Mouse (Mus musculus) kidney, postnatal 25 days (tissue): ENCODE data around the gene Sfr1.

Experiments
- DNase-seq, 2 experiments: peaks; one replicate each; pipeline ENCODE4 v3.0.0; 2021; ENCODE audit warnings: mixed read lengths in 2 of 2

Gene Sfr1

DNA sequence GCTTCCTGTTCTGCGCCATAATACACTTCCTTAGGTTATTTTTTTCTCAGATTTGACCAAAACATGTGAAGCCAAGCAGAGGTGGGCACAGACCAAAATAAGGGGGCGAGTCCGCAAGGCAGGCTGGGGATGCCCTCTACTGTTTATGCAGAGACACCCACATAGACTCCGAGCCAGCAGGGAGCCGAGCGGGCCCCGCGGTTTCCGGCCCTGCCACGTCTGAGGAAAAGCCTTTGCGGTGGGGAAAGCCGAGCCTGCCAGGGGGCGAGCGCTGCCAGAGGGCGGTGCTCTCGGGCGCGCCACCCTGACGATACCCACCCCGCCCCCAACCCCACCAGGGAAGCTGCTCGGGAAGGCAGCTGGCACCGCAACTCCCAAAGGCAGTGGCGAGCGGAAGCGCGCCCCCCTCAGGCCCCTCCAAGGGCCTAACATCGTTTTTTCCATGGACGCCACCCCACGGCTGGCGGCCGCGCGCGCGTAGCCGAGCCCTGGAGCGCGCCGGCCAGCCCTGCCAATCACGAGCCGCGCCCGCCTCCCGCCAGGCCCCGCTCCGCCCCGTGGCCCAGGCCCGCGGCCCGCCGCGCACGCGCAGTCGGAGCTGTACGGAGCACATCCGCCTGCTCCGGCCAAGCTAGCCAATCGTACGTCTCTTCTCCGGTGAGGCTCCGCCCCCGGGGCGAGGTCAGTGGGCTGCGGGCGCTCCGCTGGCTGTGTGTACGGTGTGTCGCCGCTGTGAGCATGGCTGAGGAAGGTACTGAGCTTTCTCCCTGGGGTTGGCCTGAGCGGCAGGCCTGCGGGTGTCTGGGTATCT, at the start of gene Sfr1:
Gene Sfr1 (plus strand): TSS at position 612 of the 811 bp plus-strand sequence.
- peak; percentile 99 to 100 for DNase-seq

GRCm38 (mm10) chr19:47689592-47689991, 41.9 kb upstream of the Sfr1 start:
- no peak for DNase-seq

DNA sequence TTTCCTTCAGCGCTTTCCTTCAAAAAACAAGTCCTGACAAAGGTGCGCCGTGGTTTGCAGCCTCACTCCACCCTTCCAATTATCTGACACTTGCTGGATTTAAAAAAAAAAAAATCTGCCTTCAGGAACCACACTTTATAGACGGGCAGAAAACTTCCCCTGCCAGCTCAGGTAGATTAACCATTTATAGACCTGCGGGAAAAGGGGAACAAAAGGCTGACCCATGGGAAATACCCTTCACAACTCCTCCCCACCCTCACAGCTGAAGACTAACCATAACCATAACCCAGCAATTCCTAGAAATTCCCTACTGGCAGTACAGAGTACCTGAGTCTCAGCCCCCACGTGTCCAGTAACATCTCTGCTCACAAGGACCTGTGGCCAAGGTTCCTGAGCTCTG, 39.5 kb upstream of the Sfr1 start, which contains the start of gene Col17a1:
Gene Col17a1 (minus strand): TSS at position 101 of the 400 bp plus-strand sequence.
- no peak for DNase-seq

GRCm38 (mm10) chr19:47695725-47696124, 35.8 kb upstream of the Sfr1 start:
- DNase-seq = no peak

DNA sequence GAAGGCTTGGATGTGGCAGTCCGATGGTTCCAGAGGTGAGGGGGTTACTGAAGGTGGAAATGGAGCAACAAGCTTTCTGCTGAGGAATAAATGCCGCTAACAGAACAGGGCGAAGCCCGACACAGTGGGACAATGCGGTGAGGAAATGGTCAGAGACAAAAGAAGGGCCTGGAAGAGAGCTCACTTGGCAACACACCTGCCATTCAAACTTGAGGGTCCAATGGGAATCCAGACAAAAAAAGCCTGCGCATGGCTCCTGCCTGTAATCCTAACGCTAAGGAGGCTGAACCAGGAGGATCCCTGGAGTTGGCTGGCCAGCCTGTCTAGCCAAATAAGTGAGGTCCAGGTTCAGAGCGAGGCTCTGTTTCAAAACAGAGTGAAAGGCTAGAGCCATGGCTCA, 35.1 kb upstream of the Sfr1 start:
- no peak for DNase-seq

- DNase-seq = no peak
Measured at GRCm38 (mm10) chr19:47697067-47697466, 34.4 kb upstream of the Sfr1 start.

DNA sequence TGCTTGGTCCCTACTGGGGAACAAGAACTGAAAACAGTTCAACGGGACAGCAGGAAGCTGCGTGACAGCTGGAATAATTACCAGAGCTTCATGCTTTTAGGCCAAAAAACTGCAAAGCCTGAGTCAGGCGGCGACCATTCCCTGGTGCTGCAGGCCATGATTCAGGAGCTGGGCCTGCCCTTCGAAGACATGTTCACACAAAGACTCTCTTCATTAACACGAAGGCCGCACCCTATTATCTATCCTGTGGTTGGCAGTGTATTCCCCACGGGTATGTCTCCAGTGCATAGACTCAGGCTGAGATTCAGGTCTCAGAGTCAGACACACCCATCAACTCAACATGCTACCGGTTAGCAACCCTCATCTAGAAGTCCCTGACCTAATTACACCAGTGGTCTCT, 33.2 kb upstream of the Sfr1 start:
- no peak for DNase-seq

DNA sequence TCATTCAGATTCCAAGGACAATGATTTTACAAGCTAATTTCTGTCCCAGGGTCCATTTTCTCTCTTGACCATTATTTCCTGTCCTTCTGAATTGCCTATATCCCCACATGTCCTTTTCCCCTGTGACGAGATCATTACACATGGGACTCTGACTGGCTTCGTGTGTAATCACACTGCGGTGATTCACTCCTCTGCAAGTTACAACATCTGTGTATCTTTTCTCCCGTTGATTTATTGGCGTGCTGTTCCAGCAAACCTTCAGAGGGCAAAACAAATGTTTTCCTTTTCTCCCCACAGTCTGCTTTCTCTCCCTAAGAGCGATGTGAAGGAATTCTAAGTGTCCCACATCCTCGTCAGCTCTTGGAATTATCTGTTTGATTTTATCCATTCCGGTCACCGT, 31.7 kb upstream of the Sfr1 start:
- DNase-seq = no peak

DNA sequence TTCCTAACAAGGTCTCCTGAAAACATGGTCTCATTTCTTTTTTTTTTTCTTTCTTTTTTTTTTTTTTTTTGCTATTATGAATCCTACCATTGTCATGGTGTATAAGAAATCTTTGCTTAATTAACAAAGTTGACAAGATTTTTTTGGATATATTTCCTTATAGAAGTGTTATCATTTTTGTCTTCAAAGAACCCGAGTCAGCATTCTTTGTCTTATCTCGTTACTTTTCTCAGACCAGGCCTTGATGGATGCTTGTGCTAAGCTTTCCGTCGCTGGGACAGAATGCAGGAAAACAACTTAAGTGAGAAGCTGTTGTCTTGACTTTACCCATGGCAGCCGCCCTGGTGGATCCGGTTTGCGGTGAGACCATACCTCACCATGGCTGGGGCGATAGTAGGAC, 31.0 kb upstream of the Sfr1 start:
- no peak for DNase-seq

DNA sequence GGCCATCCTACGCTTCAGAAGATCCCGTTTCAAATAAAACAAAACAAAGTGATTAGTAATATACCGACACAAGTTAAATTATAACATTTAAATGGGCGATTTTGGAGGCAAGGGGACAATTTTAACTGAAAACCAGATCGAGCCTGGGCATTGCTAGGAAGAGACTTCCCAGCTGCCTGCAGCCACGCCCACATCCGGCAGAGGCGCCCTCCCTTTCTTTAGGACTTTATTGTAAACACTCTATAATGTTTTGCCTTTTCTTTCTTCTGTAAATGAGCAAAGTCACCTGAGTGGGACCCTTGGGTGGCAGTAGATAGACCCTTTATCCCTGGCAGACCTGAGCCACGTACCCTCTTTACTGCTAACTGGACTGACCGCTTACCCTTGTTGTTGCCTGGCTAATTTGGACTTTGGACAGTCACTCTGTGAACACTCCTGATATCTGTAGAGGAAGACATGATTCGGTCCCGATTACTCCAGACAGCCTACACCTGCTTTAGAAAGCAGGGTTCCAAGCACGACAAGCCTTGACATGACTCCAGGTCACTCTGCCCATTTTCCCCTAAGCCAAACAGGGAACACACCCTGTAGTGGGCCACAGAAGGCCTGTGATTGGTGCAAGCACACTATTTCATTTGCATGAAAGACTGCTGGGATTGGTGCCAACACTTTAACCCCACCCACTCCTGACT, 26.3 kb upstream of the Sfr1 start:
- no peak for DNase-seq

DNA sequence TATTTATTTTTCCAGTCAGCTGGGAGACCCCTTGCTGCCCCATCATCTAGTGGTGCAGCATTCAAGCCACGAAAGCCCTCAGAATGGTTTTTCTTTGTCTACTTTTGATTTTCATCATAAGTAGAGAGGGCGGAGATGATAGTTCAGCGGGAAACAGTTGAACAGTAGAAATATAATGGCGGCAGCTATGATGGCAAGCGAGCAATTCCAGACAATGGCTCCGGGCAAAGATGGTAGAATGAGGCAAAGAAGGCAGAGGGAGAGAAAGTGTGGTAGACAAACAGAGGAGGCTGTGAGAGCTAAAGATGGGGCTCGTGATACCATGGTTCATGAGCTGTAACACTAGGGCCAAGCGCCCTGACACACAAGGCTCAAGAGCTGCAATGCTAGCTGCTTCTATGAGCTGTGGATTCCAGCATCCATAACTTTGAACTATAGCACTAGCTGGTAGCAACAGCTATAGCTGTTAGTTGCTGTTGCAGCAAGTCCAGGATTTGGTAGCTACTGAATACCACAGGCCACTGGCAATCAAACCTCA, 25.6 kb upstream of the Sfr1 start:
- DNase-seq = no peak

DNA sequence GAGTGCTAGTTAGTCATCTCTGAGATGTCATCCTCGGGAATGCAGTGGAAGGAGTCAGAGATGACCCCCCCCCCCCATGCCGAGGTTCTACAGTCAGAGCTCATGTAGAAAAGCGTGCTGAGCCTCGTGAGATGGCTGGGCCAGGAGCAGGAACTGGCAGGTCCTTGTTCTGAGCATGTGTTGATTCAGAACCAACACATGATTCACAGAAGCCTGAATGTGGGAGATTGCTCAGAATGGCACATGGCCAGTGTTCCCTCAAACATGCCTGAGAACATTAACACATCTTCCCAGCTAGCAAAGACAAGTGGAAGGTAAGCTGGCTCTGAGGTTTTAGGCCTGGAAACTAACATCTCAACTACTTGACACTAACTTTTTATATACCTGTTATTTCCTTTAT, 21.1 kb upstream of the Sfr1 start:
- DNase-seq = no peak

GRCm38 (mm10) chr19:47713457-47713856, 18.0 kb upstream of the Sfr1 start:
- no peak for DNase-seq

DNA sequence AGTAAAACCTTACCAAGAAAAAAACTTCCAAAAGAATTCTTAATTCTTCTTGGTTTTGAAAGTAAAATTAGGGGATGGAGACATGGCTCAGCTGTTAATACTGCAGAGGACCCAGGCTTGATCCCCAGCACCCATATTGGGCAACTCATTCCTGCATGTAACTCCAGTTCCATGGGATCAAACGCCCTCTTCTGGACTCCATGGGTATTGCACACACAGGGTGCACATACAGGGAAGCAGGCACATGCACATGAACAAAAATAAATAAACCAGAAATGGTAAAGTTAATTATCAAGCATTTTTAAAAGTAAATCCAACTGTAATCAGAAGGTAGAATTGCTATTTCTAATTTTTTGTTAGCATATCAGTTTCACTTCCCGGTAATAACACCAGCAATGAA, 15.3 kb upstream of the Sfr1 start:
- no peak for DNase-seq

DNA sequence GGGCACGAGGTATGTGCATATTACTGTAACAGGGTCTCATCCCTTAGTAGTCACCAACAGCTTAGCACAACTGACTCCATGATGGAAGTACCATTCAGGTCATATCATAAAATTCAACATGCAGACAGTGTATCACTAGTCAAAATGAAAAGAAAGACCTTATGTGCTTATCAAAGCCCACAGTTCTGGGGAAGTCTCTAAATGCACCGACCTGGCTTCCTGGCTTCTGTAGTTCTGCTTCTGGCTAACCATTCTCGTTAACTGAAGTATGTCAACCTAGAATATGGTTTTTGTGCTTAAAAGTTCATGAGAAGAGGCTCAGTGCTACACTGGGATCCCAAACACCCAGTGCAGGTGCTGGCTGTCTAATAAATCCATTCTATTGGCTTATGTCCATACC, 12.3 kb upstream of the Sfr1 start:
- DNase-seq = no peak

- DNase-seq = no peak
Measured at GRCm38 (mm10) chr19:47722471-47722870, 9.0 kb upstream of the Sfr1 start.

DNA sequence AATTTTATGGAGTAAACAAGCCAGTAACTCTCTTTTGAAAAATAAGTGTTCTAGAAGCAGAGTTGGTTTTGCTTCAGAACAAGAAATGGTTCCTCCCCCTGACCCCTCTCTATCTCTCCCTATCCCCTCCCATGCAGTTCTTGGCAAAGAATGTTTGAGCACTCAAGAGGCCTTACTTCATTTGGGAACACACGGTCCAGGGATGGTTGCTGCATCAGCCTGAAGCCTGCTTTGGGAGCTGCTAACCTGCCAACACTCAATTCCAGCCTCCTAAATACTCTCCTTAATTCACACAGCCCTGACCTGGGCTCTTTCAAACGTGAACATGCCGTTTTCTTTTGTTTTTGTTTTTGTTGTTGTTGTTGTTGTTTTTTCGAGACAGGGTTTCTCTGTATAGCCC, 6.6 kb upstream of the Sfr1 start:
- DNase-seq = no peak

DNA sequence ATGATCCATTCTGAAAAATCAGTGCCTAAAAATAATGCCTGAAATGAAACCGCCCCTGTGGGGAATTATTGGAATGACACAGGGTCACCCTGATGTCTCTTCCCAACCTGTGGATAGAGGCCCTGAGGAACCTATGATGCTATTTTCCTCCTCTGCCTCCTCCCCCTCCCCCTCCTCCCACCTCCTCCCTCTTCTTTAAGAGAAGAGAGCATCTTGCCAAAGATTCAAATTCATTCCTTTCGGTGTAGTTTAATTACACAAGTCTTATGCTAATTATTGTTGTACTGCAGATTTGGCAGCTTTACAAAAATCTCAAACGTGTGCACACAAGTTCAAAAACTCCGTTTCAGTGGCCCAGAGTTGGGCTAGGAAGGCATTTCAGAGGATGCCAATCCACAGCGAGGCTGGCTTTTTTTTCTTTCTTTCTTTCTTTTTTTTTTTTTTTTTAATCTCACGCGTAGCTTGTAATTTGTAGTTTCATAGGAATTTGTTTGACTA, 5.8 kb upstream of the Sfr1 start:
- DNase-seq = no peak

DNA sequence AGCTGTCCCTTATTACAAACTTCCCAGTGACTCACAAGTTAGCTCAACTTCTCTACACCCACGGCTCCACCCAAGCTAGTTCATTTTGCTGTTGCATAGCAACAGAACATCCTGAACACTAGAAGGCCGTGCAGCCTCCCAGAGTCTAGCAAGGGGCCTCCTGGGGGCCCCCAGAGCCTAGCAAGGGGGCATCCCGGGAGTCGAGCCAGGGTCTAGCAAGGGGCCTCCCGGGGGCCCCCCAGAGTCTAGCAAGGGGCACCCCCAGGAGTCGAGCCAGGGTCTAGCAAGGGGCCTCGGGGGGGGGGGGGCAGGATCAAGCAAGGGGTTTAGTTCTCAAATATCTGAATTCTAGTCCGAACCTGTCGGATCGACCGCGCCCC, 801 bp upstream of the Sfr1 start:
- peak; percentile 45 to 73 for DNase-seq

DNA sequence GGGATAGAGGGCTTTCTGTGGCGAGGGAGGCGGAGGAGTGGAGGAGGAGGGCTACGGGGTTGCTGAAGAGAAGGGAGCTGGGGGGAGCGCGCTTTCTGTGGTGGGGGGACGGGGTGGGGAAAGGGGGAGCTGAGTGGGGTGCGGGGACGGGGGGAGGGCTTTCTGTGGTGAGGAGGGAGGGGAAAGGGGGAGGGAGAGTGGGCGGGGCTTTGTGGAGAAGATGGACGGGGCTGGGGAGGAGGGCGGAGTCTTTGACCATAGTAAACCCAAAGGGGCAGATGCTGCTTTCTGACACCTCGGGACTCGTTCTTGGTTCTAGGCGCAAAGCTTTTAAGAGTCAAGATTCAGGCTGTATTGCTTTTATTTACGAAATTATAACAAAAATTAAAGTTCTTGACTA, 449 bp downstream of the Sfr1 start:
- DNase-seq = peak; percentile 79 to 83

GRCm38 (mm10) chr19:47747072-47747471, 15.6 kb downstream of the Sfr1 start:
- DNase-seq = no peak

GRCm38 (mm10) chr19:47748950-47749349, 17.5 kb downstream of the Sfr1 start:
- DNase-seq = no peak

- DNase-seq = no peak
Measured at GRCm38 (mm10) chr19:47750391-47750790, 18.9 kb downstream of the Sfr1 start.

DNA sequence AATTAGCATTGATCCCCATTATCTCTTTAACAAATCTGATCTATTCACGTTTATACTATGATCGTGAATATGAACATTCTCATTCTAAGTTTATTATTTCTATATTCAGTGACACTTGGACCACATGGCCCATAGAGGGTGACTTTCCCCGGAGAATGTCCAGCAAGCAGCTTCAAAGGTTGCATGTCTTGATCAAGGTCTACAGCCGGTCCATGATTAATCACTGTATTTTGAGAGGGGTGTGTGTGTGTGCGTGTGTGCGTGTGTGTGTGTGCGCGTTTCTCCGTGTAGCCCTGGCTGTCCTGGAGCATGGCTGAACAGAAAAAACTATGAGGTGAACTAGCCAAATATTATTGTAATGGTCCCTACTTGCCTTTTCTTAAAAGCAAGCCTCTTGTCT, 21.0 kb downstream of the Sfr1 start:
- no peak for DNase-seq
